10 mouse cellular contexts compared by ENCODE assay signal in the genomic region with DNA sequence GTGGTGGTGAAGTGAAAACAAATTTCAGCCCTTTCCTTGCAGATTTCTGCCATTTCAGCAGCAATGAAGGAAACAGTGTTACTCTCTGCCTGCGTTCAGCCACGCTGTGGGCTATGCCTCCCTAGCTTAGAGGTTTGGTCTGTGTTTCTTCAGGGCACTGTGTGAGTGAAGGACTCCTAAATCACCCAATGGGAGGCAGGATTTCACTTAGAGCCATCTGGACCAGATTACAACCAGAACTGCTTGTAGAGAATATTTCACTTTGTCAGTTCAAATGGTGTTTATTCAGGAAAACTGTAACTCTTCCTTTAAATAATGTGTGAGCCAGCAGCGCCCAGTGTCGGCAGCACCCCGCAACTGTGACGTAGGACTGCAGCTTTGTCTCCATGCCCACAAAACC. TPM values are rescaled to one million over a fixed set of nuclear protein-coding genes. Genes with fewer than 3 reads are reported as not detected.
DNase-seq lines count a peak whose midpoint lies in the region; ATAC-seq and TF ChIP-seq lines count a peak whose summit lies in the region.
"Had no signal": no experiment of that assay in that cellular context is flagged by ENCODE, and none has a peak within 500 bp of the region (broad histone marks: within the 10 kb centered on the region; RNA-seq: fewer than 3 reads in every experiment).

No protein-coding gene starts in this region.

- H3K27ac ChIP-seq in heart, embryonic 10.5 days = 0 out of 2 replicates have a peak overlapping the region, but pooled peaks have one; percentile 30
- 0 out of 2 replicates have a peak overlapping the region, but pooled peaks have one; percentile 1 for H3K27ac ChIP-seq in cortical plate, adult 2 months (ENCODE audit: insufficient read depth, low read length)
- no peak overlapping the region for H3K27ac ChIP-seq in intestine, postnatal 0 days (ENCODE audit: low read depth, low read length)
- H3K27ac ChIP-seq: macrophage had no signal

- TF ChIP-seq POLR2A in cortical plate, adult 2 months (IDR thresholded peaks at IDR 0.05; ENCODE audit: extremely low read depth, insufficient read depth, low read length) = no peak

- no peaks in the 10 kb centered on the region for H3K36me3 ChIP-seq in heart, embryonic 10.5 days
- H3K36me3 ChIP-seq in intestine, postnatal 0 days (ENCODE audit: control insufficient read depth, insufficient read depth) = no peaks in the 10 kb centered on the region

- 87% methylated on average over 6 of the region's 6 CpGs for WGBS in heart, embryonic 10.5 days
- WGBS in intestine, postnatal 0 days = 60% methylated on average over 6 of the region's 6 CpGs

- H3K9me3 ChIP-seq in heart, embryonic 10.5 days = no peaks in the 10 kb centered on the region; the same call in 1 of the 2 replicates
- H3K9me3 ChIP-seq in intestine, postnatal 0 days (ENCODE audit: control insufficient read depth) = no peaks in the 10 kb centered on the region

- H3K4me3 ChIP-seq in heart, embryonic 10.5 days = no peak overlapping the region
- H3K4me3 ChIP-seq in cortical plate, adult 2 months (ENCODE audit: insufficient read depth, low read length) = 0 out of 2 replicates have a peak overlapping the region, but pooled peaks have one; percentile 3
- H3K4me3 ChIP-seq in intestine, postnatal 0 days (ENCODE audit: low read depth, low read length) = peak overlapping the region; percentile 5; the same call in 1 of the 2 replicates

- H3K4me2 ChIP-seq in intestine, postnatal 0 days (replicated peaks; ENCODE audit: low read depth) = peak overlapping the region; percentile 50

- H3K9ac ChIP-seq in intestine, postnatal 0 days (ENCODE audit: low read depth, low read length) = no peak overlapping the region

- ATAC-seq in intestine, postnatal 0 days = no peak

- peaks cover 7% of the 10 kb centered on the region; the same call in 1 of the 2 replicates for H3K4me1 ChIP-seq in heart, embryonic 10.5 days
- H3K4me1 ChIP-seq in cortical plate, adult 2 months (ENCODE audit: control insufficient read depth, insufficient read depth, low read length) = no peaks in the 10 kb centered on the region
- H3K4me1 ChIP-seq in intestine, postnatal 0 days (replicated peaks; ENCODE audit: control insufficient read depth, insufficient read depth, low read length) = no peaks in the 10 kb centered on the region

- H3K27me3 ChIP-seq in heart, embryonic 10.5 days (ENCODE audit: insufficient read depth, poor library complexity, severe bottlenecking) = no peaks in the 10 kb centered on the region
- H3K27me3 ChIP-seq in intestine, postnatal 0 days (replicated peaks; ENCODE audit: control insufficient read depth, insufficient read depth, low read length) = no peaks in the 10 kb centered on the region

- TF ChIP-seq CTCF in cortical plate, adult 2 months (IDR thresholded peaks at IDR 0.05; ENCODE audit: extremely low read depth, insufficient read depth, low read length) = no peak
- TF ChIP-seq CTCF in intestine, postnatal 0 days (IDR thresholded peaks at IDR 0.05; ENCODE audit: low read depth) = no peak

- no peak for DNase-seq in heart, embryonic 10.5 days (ENCODE audit: low spot score)
- no peak for DNase-seq in heart, adult 9 months (ENCODE audit: low spot score in 2 of 2)
- peak; percentile 43 for DNase-seq in layer of hippocampus, adult 9-11 months
- no peak for DNase-seq in layer of hippocampus, postnatal 10 days (ENCODE audit: low spot score in 2 of 2)
- no peak for DNase-seq in thymus, postnatal 14 days
- DNase-seq in liver = no peak
- DNase-seq: kidney, adult 11 months had no signal

RNA-seq across cellular contexts. Expression of gene Zfp385b, which starts 44.5 kb away (rescaled TPM):
- 2.6 and 3.2 TPM in 2 replicates for polyA plus RNA-seq in heart, embryonic 10.5 days (2016; fragmentation: Nextera tagmentation; extraction: Ambion mirVana)
- 10 to 100 TPM; 42.8 to 46.9 TPM for total RNA-seq in layer of hippocampus, postnatal 10 days (2021)
- polyA plus RNA-seq in cortical plate, adult 2 months (2012; rRNA removed) = 36.6 and 39.1 TPM in 2 replicates
- 14.3 and 15.5 TPM in 2 replicates for polyA plus RNA-seq in intestine, postnatal 0 days (2015; fragmentation: Nextera tagmentation; extraction: Ambion mirVana)
- polyA plus RNA-seq: macrophage had no signal
